Comparison of ENCODE assay signal across 17 mouse cellular contexts in genomic region chr9:79910166-79910565, GRCm38 (mm10).
DNase-seq lines count a peak whose midpoint lies in the region.
"Had no signal": no experiment of that assay in that cellular context is flagged by ENCODE, and none has a peak within 500 bp of the region (broad histone marks: within the 10 kb centered on the region; RNA-seq: fewer than 3 reads in every experiment).

No protein-coding gene starts in this region.

- H3K9me3 ChIP-seq in heart, embryonic 10.5 days: no peaks in the 10 kb centered on the region
- H3K9me3 ChIP-seq: G1E had no signal

- 0 out of 2 replicates have a peak, but pooled peaks cover 4% of the 10 kb centered on the region for H3K36me3 ChIP-seq in heart, embryonic 10.5 days
- H3K36me3 ChIP-seq: G1E had no signal

- peaks cover 5% of the 10 kb centered on the region; the same call in 1 of the 2 replicates for H3K4me1 ChIP-seq in heart, embryonic 10.5 days

- peak; percentile 76 for DNase-seq in heart, adult 11 months
- no peak for DNase-seq in heart, adult 9 months (ENCODE audit: low spot score in 2 of 2)
- peak; percentile 63 for DNase-seq in heart, embryonic 10.5 days (ENCODE audit: low spot score)
- no peak for DNase-seq in heart, postnatal 14 days
- DNase-seq: adrenal gland, adult 2 months; adrenal gland, adult 8-10 months; adrenal gland, postnatal 10 days; adrenal gland, postnatal 14 days; adrenal gland, postnatal 25 days; adrenal gland, postnatal 36 days; B cell, adult 2 months; cerebellum, adult 11 months; cerebellum, adult 11-12 months; cerebellum, adult 18-20 months had no signal

- intact Hi-C loops in heart, postnatal 14 days (cut with DNase I): no loop called here

- WGBS in heart, embryonic 10.5 days: 91% methylated on average over 3 of the region's 3 CpGs

- H3K4me3 ChIP-seq in heart, embryonic 10.5 days: no peak overlapping the region

- H3K27ac ChIP-seq in heart, embryonic 10.5 days: no peak overlapping the region

- no peaks in the 10 kb centered on the region for H3K27me3 ChIP-seq in heart, embryonic 10.5 days (ENCODE audit: insufficient read depth, poor library complexity, severe bottlenecking)
- H3K27me3 ChIP-seq: CH12.LX, Patski had no signal

Comparison
In these comparisons a context has a peak if more than half of its experiments do, and no peak if none do; other contexts are left out.
1. DNase-seq: peak in heart, adult 11 months (single experiment) and heart, embryonic 10.5 days (single experiment); none in heart, adult 9 months (0 of 2) and heart, postnatal 14 days (0 of 2).